Mouse (Mus musculus) lung, adult 2 months (tissue): ENCODE measurements around the gene Ubox5.

Source experiments
- CTCF ChIP-seq: fragments of 200-500 bp; IDR thresholded peaks from 2 replicates; pipeline ENCODE4 v1.5.1; 2011; ENCODE audit warnings: mild to moderate bottlenecking, low read length, control low read depth; ENCODE audit not compliant: insufficient read depth
- POLR2A ChIP-seq: fragments of 200-500 bp; IDR thresholded peaks from 2 replicates; pipeline ENCODE4 v1.6.1; 2011; ENCODE audit warnings: low read depth, mild to moderate bottlenecking, control low read depth, low read length, borderline replicate concordance; ENCODE audit errors: extremely low read depth

DNA sequence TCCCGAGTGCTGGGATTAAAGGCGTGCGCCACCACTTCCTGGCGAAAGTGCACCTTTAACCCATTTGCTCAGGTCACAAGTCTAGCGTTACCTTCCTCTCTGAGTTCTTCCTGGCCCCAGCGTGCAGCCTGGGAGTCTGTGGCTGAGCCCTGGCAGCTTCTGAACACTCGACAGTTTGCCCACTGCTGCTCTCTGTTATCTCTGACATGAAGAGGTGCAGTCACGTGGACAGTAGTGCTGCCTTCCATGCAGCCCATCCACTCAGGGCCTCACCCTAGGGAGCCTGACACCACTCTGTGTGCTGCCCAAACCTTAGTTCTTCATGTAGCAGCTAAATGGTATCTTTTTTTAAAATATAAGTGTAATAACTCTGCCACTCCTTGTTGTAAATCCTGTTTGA, 82.9 kb downstream of the Ubox5 start:
- TF ChIP-seq CTCF = no peak
- TF ChIP-seq POLR2A = no peak
